Mouse (Mus musculus): ENCODE measurements around the gene Trim30b. TPM values are rescaled to one million over a fixed set of nuclear protein-coding genes. Genes with fewer than 3 reads are reported as not detected.
A peak's percentile ranks its signal among the peaks of the same experiment; 100 is the strongest.
"Not testable (repeated sequence)": the region's sequence is repeated elsewhere in the genome, so short reads cannot be mapped to it uniquely, and the experiment has no call there.

Gene Trim30b
- total and polyA plus RNA-seq, 2 experiments from 2014 or later = 0.18 TPM; not detected in 1

GRCm38 (mm10) chr7:104366339-104366738 is 3.3 kb downstream of the Trim30b start:
- no peak for ATAC-seq (ENCODE audit: insufficient read depth, low read depth)
- TF ChIP-seq CTCF (IDR thresholded peaks at IDR 0.05; ENCODE audit: low read depth) = no peak
- Histone ChIP-seq H3K4me3 (ENCODE audit: low read depth, low read length) (no peak overlapping the region), H3K4me1 (ENCODE audit: control insufficient read depth, insufficient read depth) (no peaks in the 10 kb centered on the region), H3K4me2 (ENCODE audit: low read depth, low read length) (no peak overlapping the region), H3K27me3 (ENCODE audit: control insufficient read depth, insufficient read depth, low read length) (no peaks in the 10 kb centered on the region), H3K9me3 (replicated peaks; ENCODE audit: control insufficient read depth, low read length) (no peaks in the 10 kb centered on the region), H3K9ac (replicated peaks; ENCODE audit: low read depth, low read length) (no peak overlapping the region), H3K27ac (ENCODE audit: low read depth) (no peak overlapping the region), H3K36me3 (replicated peaks; ENCODE audit: control insufficient read depth, insufficient read depth, low read length) (no peaks in the 10 kb centered on the region)
- no peak for DNase-seq (ENCODE audit: low spot score)

GRCm38 (mm10) chr7:104353600-104353967 is 16.1 kb downstream of the Trim30b start:
- no peak; the same call in 1 of the 2 replicates for ATAC-seq (ENCODE audit: insufficient read depth, low read depth)
- H3K4me2 ChIP-seq (ENCODE audit: low read depth, low read length) = peak overlapping the region; percentile 72; the same call in 1 of the 2 replicates
- TF ChIP-seq EP300 (IDR thresholded peaks at IDR 0.05; ENCODE audit: low read depth) (no peak), CTCF (IDR thresholded peaks at IDR 0.05; ENCODE audit: low read depth) (no peak)
- H3K4me3 ChIP-seq (ENCODE audit: low read depth, low read length) = peak overlapping the region; percentile 63; the same call in 1 of the 2 replicates
- H3K27ac ChIP-seq (ENCODE audit: low read depth) = peak overlapping the region; percentile 87
- no peak overlapping the region for H3K9ac ChIP-seq (replicated peaks; ENCODE audit: low read depth, low read length)
- H3K27me3 ChIP-seq (ENCODE audit: control insufficient read depth, insufficient read depth, low read length) = no peaks in the 10 kb centered on the region
- no peaks in the 10 kb centered on the region for H3K4me1 ChIP-seq (ENCODE audit: control insufficient read depth, insufficient read depth)
- DNase-seq (ENCODE audit: low spot score) = no peak
- H3K36me3 ChIP-seq (replicated peaks; ENCODE audit: control insufficient read depth, insufficient read depth, low read length) = no peaks in the 10 kb centered on the region
- WGBS = 47% methylated on average over 2 of the region's 2 CpGs
- no peaks in the 10 kb centered on the region for H3K9me3 ChIP-seq (replicated peaks; ENCODE audit: control insufficient read depth, low read length)

GRCm38 (mm10) chr7:104352717-104353599 is 16.7 kb downstream of the Trim30b start, which contains the start of gene Trim12c:
TSS of gene Trim12c (minus strand) at chr7:104353362.
- Histone ChIP-seq H3K9me3 (replicated peaks; ENCODE audit: control insufficient read depth, low read length) (no peaks in the 10 kb centered on the region), H3K9ac (replicated peaks; ENCODE audit: low read depth, low read length) (peak within 1 kb of the TSS; percentile 43), H3K4me3 (ENCODE audit: low read depth, low read length) (peak within 1 kb of the TSS; percentile 63), H3K36me3 (replicated peaks; ENCODE audit: control insufficient read depth, insufficient read depth, low read length) (no peaks in the 10 kb centered on the region), H3K27me3 (ENCODE audit: control insufficient read depth, insufficient read depth, low read length) (no peaks in the 10 kb centered on the region), H3K4me2 (ENCODE audit: low read depth, low read length) (peak within 1 kb of the TSS; percentile 72), H3K27ac (ENCODE audit: low read depth) (peak within 1 kb of the TSS; percentile 87), H3K4me1 (ENCODE audit: control insufficient read depth, insufficient read depth) (no peaks in the 10 kb centered on the region)
- 2% methylated on average over 14 of the region's 14 CpGs for WGBS
- peak; percentile 100 for ATAC-seq (ENCODE audit: insufficient read depth, low read depth)
- no peak for TF ChIP-seq CTCF (IDR thresholded peaks at IDR 0.05; ENCODE audit: low read depth)
- TF ChIP-seq EP300 (IDR thresholded peaks at IDR 0.05; ENCODE audit: low read depth) = no peak
- peak; percentile 95 for DNase-seq (ENCODE audit: low spot score)

GRCm38 (mm10) chr7:104348043-104348442 is 21.6 kb downstream of the Trim30b start:
- H3K9ac ChIP-seq (replicated peaks; ENCODE audit: low read depth, low read length); H3K9me3 ChIP-seq (replicated peaks; ENCODE audit: control insufficient read depth, low read length); H3K4me3 ChIP-seq (ENCODE audit: low read depth, low read length); H3K36me3 ChIP-seq (replicated peaks; ENCODE audit: control insufficient read depth, insufficient read depth, low read length); ATAC-seq (ENCODE audit: insufficient read depth, low read depth); H3K27me3 ChIP-seq (ENCODE audit: control insufficient read depth, insufficient read depth, low read length); H3K4me2 ChIP-seq (ENCODE audit: low read depth, low read length); H3K27ac ChIP-seq (ENCODE audit: low read depth); H3K4me1 ChIP-seq (ENCODE audit: control insufficient read depth, insufficient read depth); DNase-seq (ENCODE audit: low spot score): not testable (repeated sequence)
- WGBS = 85% methylated on average over 4 of the region's 4 CpGs

- not testable (repeated sequence) for H3K36me3 ChIP-seq (replicated peaks; ENCODE audit: control insufficient read depth, insufficient read depth, low read length); H3K27me3 ChIP-seq (ENCODE audit: control insufficient read depth, insufficient read depth, low read length); H3K9ac ChIP-seq (replicated peaks; ENCODE audit: low read depth, low read length); H3K4me1 ChIP-seq (ENCODE audit: control insufficient read depth, insufficient read depth); H3K9me3 ChIP-seq (replicated peaks; ENCODE audit: control insufficient read depth, low read length); DNase-seq (ENCODE audit: low spot score); H3K27ac ChIP-seq (ENCODE audit: low read depth); H3K4me2 ChIP-seq (ENCODE audit: low read depth, low read length); H3K4me3 ChIP-seq (ENCODE audit: low read depth, low read length)
- 75% methylated on average over 3 of the region's 4 CpGs for WGBS
- ATAC-seq (ENCODE audit: insufficient read depth, low read depth) = 0 out of 2 replicates have a peak, but pooled peaks have one; percentile 62
Observed at GRCm38 (mm10) chr7:104340744-104341143, 28.9 kb downstream of the Trim30b start.

- ATAC-seq (ENCODE audit: insufficient read depth, low read depth); DNase-seq (ENCODE audit: low spot score); H3K4me2 ChIP-seq (ENCODE audit: low read depth, low read length); H3K4me3 ChIP-seq (ENCODE audit: low read depth, low read length); H3K9me3 ChIP-seq (replicated peaks; ENCODE audit: control insufficient read depth, low read length); H3K9ac ChIP-seq (replicated peaks; ENCODE audit: low read depth, low read length); H3K27me3 ChIP-seq (ENCODE audit: control insufficient read depth, insufficient read depth, low read length); H3K4me1 ChIP-seq (ENCODE audit: control insufficient read depth, insufficient read depth); H3K27ac ChIP-seq (ENCODE audit: low read depth); H3K36me3 ChIP-seq (replicated peaks; ENCODE audit: control insufficient read depth, insufficient read depth, low read length): not testable (repeated sequence)
- 65% methylated on average over 3 of the region's 3 CpGs for WGBS
Observed at GRCm38 (mm10) chr7:104335547-104335946, 34.1 kb downstream of the Trim30b start.

- not testable (repeated sequence) for DNase-seq (ENCODE audit: low spot score); H3K4me3 ChIP-seq (ENCODE audit: low read depth, low read length); H3K27me3 ChIP-seq (ENCODE audit: control insufficient read depth, insufficient read depth, low read length); H3K9me3 ChIP-seq (replicated peaks; ENCODE audit: control insufficient read depth, low read length); ATAC-seq (ENCODE audit: insufficient read depth, low read depth); H3K9ac ChIP-seq (replicated peaks; ENCODE audit: low read depth, low read length); H3K36me3 ChIP-seq (replicated peaks; ENCODE audit: control insufficient read depth, insufficient read depth, low read length); H3K4me1 ChIP-seq (ENCODE audit: control insufficient read depth, insufficient read depth); H3K27ac ChIP-seq (ENCODE audit: low read depth); H3K4me2 ChIP-seq (ENCODE audit: low read depth, low read length)
- WGBS = 95% methylated on average over 2 of the region's 2 CpGs
Observed at GRCm38 (mm10) chr7:104329171-104329570, 40.5 kb downstream of the Trim30b start, which contains the start of gene Trim34b. TSS of gene Trim34b (plus strand) at chr7:104329471.

Data from heart, postnatal 0 days (tissue).